Mouse (Mus musculus): ENCODE results near the gene Rbfox3. TPM values are rescaled to one million over a fixed set of nuclear protein-coding genes. Genes with fewer than 3 reads are reported as not detected.
A peak's percentile ranks its signal among the peaks of the same experiment; 100 is the strongest.

The Rbfox3 gene
- polyA plus RNA-seq, 1 experiment from 2014 or later = 69.3 TPM

DNA sequence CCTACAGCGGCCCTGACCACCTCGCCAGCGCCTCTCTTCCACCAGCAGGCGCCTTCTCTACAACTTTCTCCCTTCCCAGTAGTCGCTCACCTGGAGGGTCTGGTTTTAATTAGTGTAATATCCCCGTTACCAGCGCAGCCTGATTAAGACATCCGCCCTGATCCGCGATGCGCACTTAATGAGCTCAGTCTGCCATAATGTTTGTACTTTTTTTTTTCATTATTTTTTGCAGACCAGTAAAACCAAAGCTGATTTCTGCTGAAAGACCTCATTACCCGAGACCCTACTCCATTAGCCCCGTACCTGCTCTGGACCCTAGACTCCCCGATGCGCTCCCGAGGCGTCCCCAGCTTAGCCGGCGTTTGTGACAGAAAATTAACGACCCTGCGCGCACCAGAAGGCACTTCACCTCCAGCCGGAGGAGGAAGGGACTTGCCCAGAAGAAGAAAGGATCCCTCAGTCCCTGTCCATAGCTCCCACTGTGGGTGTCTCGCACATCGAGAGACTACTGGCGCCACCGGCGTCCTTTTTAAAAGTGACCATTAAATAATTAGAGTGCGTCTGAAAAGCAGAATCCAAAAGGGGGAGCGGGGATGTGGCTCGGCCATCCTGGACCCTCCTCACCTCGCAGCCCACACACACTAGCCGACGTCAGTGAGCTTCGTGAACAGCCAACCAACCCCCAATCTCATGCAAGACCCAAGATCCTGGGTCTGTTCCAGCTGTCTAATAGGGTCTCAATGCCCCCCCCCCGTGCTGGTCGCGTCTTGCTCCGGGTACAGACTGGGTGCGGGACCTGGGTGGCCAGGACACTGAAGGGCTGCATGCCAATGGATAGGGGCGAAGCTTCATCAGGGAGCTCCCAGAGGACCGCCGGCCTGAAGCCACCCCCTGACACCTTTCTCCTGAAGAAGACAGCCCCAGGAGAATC lies 3.7 kb downstream of the Rbfox3 start:
- Histone ChIP-seq H3K9me3 (ENCODE audit: control insufficient read depth, low read length) (no peaks in the 10 kb centered on the region), H3K4me1 (replicated peaks; ENCODE audit: control insufficient read depth, insufficient read depth, low read length) (peaks cover 40% of the 10 kb centered on the region), H3K27me3 (ENCODE audit: control insufficient read depth, insufficient read depth, low read length) (no peaks in the 10 kb centered on the region), H3K4me2 (replicated peaks) (peak overlapping the region; percentile 65), H3K4me3 (replicated peaks; ENCODE audit: low read length) (peak overlapping the region; percentile 88), H3K36me3 (replicated peaks; ENCODE audit: control insufficient read depth, insufficient read depth) (no peaks in the 10 kb centered on the region), H3K9ac (peak overlapping the region; percentile 97), H3K27ac (peak overlapping the region; percentile 98)
- DNase-seq (ENCODE audit: low spot score) (no peak), ATAC-seq (ENCODE audit: low FRiP score) (no peak)
- 2% methylated on average over 43 of the region's 43 CpGs for WGBS

DNA sequence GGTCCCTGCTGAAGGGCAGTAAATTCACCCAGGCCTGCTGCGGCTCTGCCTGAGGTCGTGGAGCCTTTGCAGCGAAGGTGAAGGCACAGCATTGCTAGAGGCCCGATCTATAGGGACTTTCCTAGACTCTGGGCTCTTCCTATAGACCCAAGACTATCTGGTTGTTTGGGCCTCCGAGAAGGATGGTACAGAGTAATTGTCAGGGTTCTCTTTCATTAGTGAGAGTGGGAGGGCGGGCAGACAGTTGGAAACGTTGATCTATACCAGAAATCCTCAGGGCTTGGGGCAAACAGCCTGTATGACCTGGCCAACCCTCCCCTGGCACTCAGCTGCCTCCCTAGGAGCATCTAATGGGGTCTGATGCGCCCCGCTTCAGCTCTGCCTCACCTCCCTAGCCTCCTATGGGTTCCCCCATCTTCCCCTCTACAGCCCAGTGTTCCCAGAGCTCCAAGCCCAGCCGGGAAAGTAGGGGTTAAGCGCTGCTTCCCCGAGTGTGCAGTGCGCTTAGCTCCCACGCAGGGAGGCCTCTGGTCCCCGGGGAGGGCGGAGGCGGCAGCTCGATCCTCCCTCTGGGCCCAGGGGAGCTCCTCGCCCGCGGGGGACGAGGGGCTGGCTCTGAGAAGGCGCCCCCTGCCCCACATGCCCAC lies 4.5 kb downstream of the Rbfox3 start:
- H3K36me3 ChIP-seq (replicated peaks; ENCODE audit: control insufficient read depth, insufficient read depth) = no peaks in the 10 kb centered on the region
- peak overlapping the region; percentile 97 for H3K9ac ChIP-seq
- 5% methylated on average over 23 of the region's 23 CpGs for WGBS
- H3K9me3 ChIP-seq (ENCODE audit: control insufficient read depth, low read length) = no peaks in the 10 kb centered on the region
- no peak for DNase-seq (ENCODE audit: low spot score)
- ATAC-seq (ENCODE audit: low FRiP score) = no peak
- no peaks in the 10 kb centered on the region for H3K27me3 ChIP-seq (ENCODE audit: control insufficient read depth, insufficient read depth, low read length)
- H3K4me1 ChIP-seq (replicated peaks; ENCODE audit: control insufficient read depth, insufficient read depth, low read length) = peaks cover 40% of the 10 kb centered on the region
- H3K4me3 ChIP-seq (replicated peaks; ENCODE audit: low read length) = peak overlapping the region; percentile 88
- H3K27ac ChIP-seq = peak overlapping the region; percentile 98
- H3K4me2 ChIP-seq (replicated peaks) = peak overlapping the region; percentile 65

DNA sequence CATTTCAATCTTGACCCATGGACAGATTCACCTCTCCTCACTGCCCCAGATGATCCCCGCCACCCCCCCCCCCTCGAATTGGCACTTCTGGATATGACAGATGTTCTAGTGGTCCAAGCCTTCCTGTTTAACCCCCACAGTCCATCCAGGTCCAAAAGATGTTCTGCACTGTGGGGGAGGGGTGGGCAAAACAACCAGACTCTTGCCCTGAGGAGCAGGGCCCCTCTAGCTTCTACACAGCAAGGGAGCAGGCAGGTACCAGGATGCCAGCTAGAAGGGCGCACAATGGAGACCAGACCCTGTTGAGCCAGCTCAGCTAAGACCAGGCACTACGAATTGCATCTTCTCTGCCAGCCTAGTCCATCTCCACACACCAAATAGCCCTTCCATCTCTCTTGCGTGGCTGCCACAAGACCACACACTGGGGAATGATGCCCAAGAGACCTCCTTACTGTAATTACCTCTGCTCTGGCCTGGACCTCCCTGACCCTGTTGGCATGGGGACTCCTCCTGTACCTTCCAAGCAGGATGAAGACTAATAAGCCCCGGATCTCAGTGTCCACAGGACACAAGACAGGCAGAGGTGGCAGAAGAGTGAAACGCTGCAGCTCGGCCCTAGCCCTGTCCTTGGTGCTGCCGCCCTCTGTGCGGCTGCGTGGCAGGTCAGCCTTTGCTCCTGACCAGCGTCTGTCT lies 5.1 kb downstream of the Rbfox3 start:
- Histone ChIP-seq H3K4me3 (replicated peaks; ENCODE audit: low read length) (peak overlapping the region; percentile 88), H3K9ac (peak overlapping the region; percentile 97), H3K27me3 (ENCODE audit: control insufficient read depth, insufficient read depth, low read length) (no peaks in the 10 kb centered on the region), H3K4me1 (replicated peaks; ENCODE audit: control insufficient read depth, insufficient read depth, low read length) (peaks cover 43% of the 10 kb centered on the region), H3K27ac (peak overlapping the region; percentile 98), H3K36me3 (replicated peaks; ENCODE audit: control insufficient read depth, insufficient read depth) (no peaks in the 10 kb centered on the region), H3K9me3 (ENCODE audit: control insufficient read depth, low read length) (no peaks in the 10 kb centered on the region), H3K4me2 (replicated peaks) (peak overlapping the region; percentile 65)
- ATAC-seq (ENCODE audit: low FRiP score) (no peak), DNase-seq (ENCODE audit: low spot score) (no peak)
- 19% methylated on average over 12 of the region's 12 CpGs for WGBS

DNA sequence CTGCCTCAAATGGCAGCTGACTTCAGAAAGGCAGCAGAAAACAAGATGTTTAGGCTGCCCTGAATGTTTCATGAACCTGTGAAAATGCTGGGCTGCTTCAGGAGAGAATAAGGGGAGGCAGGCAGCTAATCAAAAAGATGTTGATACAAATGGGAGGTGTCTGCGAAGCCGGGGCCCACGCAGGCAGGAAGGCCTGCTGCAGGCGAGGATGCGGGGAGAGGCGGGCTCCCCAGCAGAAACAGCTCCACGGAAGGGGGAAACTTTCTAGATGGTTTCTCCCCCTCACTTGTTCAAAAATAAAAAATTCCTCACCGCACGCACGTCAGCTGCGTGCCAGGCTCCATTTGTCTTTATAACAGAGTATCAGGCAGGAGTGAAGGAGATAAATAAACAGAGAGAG lies 5.7 kb downstream of the Rbfox3 start:
- no peaks in the 10 kb centered on the region for H3K9me3 ChIP-seq (ENCODE audit: control insufficient read depth, low read length)
- H3K36me3 ChIP-seq (replicated peaks; ENCODE audit: control insufficient read depth, insufficient read depth) = no peaks in the 10 kb centered on the region
- H3K4me2 ChIP-seq (replicated peaks) = peak overlapping the region; percentile 65
- no peak for ATAC-seq (ENCODE audit: low FRiP score)
- WGBS = 42% methylated on average over 11 of the region's 11 CpGs
- H3K9ac ChIP-seq = peak overlapping the region; percentile 97
- H3K27ac ChIP-seq = peak overlapping the region; percentile 98
- DNase-seq (ENCODE audit: low spot score) = no peak
- no peaks in the 10 kb centered on the region for H3K27me3 ChIP-seq (ENCODE audit: control insufficient read depth, insufficient read depth, low read length)
- H3K4me3 ChIP-seq (replicated peaks; ENCODE audit: low read length) = peak overlapping the region; percentile 88
- H3K4me1 ChIP-seq (replicated peaks; ENCODE audit: control insufficient read depth, insufficient read depth, low read length) = peaks cover 43% of the 10 kb centered on the region

DNA sequence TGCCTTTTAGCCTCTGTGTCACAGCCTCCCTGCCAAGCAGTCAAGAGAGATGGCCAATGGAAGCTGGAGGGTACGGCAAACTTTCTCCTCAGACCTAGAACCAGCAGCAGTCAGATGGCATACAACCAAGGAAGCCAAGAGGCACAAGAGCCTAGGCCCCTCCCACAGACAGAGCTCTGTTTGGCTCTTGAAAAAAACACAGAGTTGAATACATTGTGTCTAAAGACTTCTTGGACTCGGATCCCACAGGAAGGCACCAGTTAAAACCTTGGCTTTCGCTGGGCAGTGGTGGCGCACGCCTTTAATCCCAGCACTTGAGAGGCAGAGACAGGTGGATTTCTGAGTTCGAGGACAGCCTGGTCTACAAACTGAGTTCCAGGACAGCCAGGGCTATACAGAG lies 7.1 kb downstream of the Rbfox3 start:
- no peaks in the 10 kb centered on the region for H3K9me3 ChIP-seq (ENCODE audit: control insufficient read depth, low read length)
- H3K9ac ChIP-seq = no peak overlapping the region
- ATAC-seq (ENCODE audit: low FRiP score) (no peak), DNase-seq (ENCODE audit: low spot score) (no peak)
- H3K4me3 ChIP-seq (replicated peaks; ENCODE audit: low read length) = no peak overlapping the region
- no peaks in the 10 kb centered on the region for H3K36me3 ChIP-seq (replicated peaks; ENCODE audit: control insufficient read depth, insufficient read depth)
- H3K4me2 ChIP-seq (replicated peaks) = no peak overlapping the region
- WGBS = 87% methylated on average over 6 of the region's 6 CpGs
- no peaks in the 10 kb centered on the region for H3K27me3 ChIP-seq (ENCODE audit: control insufficient read depth, insufficient read depth, low read length)
- no peak overlapping the region for H3K27ac ChIP-seq
- peaks cover 43% of the 10 kb centered on the region for H3K4me1 ChIP-seq (replicated peaks; ENCODE audit: control insufficient read depth, insufficient read depth, low read length)

DNA sequence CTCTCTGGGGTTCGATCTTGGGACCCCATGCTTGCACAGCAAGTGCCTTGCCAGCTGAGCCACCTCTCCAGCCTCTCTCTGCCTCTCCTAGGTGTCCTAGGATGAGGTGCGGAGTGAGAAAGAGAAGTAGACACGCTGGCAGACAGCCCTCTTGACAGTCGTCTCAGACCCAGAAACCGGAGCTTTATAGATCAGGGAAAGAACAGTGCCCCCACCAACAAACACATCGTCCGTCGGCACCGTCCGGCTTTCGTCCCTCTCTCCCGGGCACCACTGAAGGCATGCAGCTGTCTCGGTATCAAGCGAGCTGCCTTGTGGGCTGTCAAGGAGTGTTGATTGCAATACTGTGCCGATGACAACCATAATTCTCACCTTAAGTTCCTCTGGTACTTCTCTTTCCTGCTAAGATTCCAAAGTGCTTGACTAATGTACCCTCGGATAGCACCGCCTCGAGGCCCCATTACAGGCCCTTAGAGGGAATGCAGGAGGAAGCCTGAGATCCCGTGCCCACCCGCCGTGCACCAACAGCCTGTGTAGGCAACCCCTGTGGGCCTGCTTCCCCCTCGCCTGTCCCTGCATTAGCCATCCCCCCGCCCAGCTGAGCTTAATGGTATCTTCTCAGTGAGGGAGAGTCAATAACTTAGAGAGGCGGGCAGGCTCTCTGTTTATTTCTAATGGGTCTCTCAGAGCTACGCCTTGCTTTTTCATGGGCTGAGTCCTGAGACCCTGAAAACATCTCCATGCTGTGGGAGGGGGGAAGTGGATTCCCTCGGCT lies 11.4 kb downstream of the Rbfox3 start:
- WGBS = 53% methylated on average over 26 of the region's 26 CpGs
- no peaks in the 10 kb centered on the region for H3K9me3 ChIP-seq (ENCODE audit: control insufficient read depth, low read length)
- H3K9ac ChIP-seq = no peak overlapping the region
- DNase-seq (ENCODE audit: low spot score) (no peak), ATAC-seq (ENCODE audit: low FRiP score) (no peak)
- peaks cover 49% of the 10 kb centered on the region for H3K4me1 ChIP-seq (replicated peaks; ENCODE audit: control insufficient read depth, insufficient read depth, low read length)
- H3K27me3 ChIP-seq (ENCODE audit: control insufficient read depth, insufficient read depth, low read length) = no peaks in the 10 kb centered on the region
- H3K4me3 ChIP-seq (replicated peaks; ENCODE audit: low read length) = no peak overlapping the region
- no peak overlapping the region for H3K4me2 ChIP-seq (replicated peaks)
- H3K36me3 ChIP-seq (replicated peaks; ENCODE audit: control insufficient read depth, insufficient read depth) = no peaks in the 10 kb centered on the region
- H3K27ac ChIP-seq = peak overlapping the region; percentile 38; the same call in 1 of the 2 replicates

DNA sequence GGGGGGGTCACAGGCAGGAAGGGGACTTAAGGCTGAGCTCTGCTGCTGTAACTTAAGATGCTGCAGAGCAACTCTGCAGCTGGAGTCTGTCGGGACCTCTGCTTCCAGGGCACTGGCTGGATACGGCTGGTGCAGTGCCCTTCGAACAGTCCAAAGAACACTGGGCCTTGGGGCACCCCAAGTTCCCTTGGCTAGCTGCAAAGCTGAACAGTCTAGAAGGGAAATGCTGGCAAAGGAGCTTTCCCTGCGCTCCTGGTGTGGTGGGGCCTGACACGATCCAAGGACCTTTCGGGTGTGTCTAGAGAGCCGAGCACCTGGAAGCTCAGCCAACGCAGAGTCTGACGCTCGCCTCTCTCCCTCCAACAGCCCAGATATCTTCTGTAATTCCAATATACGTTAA lies 12.8 kb downstream of the Rbfox3 start:
- no peaks in the 10 kb centered on the region for H3K27me3 ChIP-seq (ENCODE audit: control insufficient read depth, insufficient read depth, low read length)
- H3K4me1 ChIP-seq (replicated peaks; ENCODE audit: control insufficient read depth, insufficient read depth, low read length) = peaks cover 45% of the 10 kb centered on the region
- no peak overlapping the region for H3K9ac ChIP-seq
- 75% methylated on average over 11 of the region's 11 CpGs for WGBS
- H3K27ac ChIP-seq = no peak overlapping the region
- H3K4me2 ChIP-seq (replicated peaks) = no peak overlapping the region
- no peak for ATAC-seq (ENCODE audit: low FRiP score)
- no peak for DNase-seq (ENCODE audit: low spot score)
- H3K4me3 ChIP-seq (replicated peaks; ENCODE audit: low read length) = no peak overlapping the region
- H3K36me3 ChIP-seq (replicated peaks; ENCODE audit: control insufficient read depth, insufficient read depth) = no peaks in the 10 kb centered on the region
- H3K9me3 ChIP-seq (ENCODE audit: control insufficient read depth, low read length) = no peaks in the 10 kb centered on the region

DNA sequence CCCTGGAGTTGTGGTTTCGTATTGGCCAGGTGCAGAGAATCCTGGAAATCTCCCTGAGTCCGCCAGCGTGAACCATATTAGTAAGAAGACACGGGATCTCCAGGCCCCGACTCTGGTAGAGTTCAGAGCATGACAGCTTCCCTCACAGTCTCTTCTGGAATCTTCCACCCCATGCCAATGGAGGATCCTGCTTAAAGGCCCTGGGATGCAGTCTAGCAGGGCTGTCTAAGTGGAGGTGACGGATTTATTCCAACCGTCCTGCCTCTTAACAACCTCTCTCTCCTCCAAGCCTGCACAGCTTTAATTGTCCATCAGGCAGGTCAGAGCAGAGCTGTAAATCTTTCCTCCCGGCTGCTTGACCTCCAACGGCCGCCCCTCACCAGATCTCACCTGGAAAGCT lies 13.2 kb downstream of the Rbfox3 start:
- Histone ChIP-seq H3K4me3 (replicated peaks; ENCODE audit: low read length) (no peak overlapping the region), H3K27ac (peak overlapping the region; percentile 61), H3K27me3 (ENCODE audit: control insufficient read depth, insufficient read depth, low read length) (no peaks in the 10 kb centered on the region), H3K4me2 (replicated peaks) (no peak overlapping the region), H3K36me3 (replicated peaks; ENCODE audit: control insufficient read depth, insufficient read depth) (no peaks in the 10 kb centered on the region), H3K4me1 (replicated peaks; ENCODE audit: control insufficient read depth, insufficient read depth, low read length) (peaks cover 45% of the 10 kb centered on the region), H3K9ac (no peak overlapping the region), H3K9me3 (ENCODE audit: control insufficient read depth, low read length) (no peaks in the 10 kb centered on the region)
- DNase-seq (ENCODE audit: low spot score) (no peak), ATAC-seq (ENCODE audit: low FRiP score) (no peak)
- 64% methylated on average over 10 of the region's 10 CpGs for WGBS

All from hindbrain, embryonic 14.5 days (tissue).